Mouse (Mus musculus): ENCODE results near the gene Slf2. TPM values are rescaled to one million over a fixed set of nuclear protein-coding genes. Genes with fewer than 3 reads are reported as not detected.

Gene Slf2
- polyA plus RNA-seq, 1 experiment: 9.1 TPM

DNA sequence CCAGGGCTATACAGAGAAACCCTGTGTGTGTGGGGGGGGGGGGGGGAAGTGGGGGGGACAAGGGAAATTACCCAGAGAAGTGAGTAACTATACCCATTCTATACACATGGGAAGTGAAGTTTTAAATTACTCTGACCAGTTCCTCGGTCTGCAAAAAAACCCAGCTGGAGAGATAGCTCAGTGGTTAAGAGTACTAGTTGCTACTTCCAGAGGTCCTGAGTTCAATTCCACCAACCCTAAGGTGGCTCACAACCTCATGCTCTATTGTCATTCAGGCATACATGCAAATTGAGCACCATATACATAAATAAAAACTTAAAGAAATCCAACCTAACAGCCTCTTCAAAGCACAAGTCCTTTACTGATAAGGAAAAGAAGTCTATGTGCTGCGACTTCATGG lies 829 bp upstream of the Slf2 start:
- TF ChIP-seq CEBPB (IDR thresholded peaks at IDR 0.05; ENCODE audit: low read depth) (no peak), MYOG (IDR thresholded peaks at IDR 0.05; ENCODE audit: control insufficient read depth, extremely low read depth, insufficient read length) (no peak), USF1 (IDR thresholded peaks at IDR 0.05; ENCODE audit: low read depth) (no peak), MAX (IDR thresholded peaks at IDR 0.05) (no peak)
- Histone ChIP-seq H3K79me3 (ENCODE audit: low read depth) (peaks cover 34% of the 10 kb centered on the region), H3K36me3 (ENCODE audit: control insufficient read depth, insufficient read depth) (peaks cover 19% of the 10 kb centered on the region), H3K27me3 (ENCODE audit: control insufficient read depth, insufficient read depth, insufficient read length) (no peaks in the 10 kb centered on the region), H3ac (ENCODE audit: control insufficient read depth, insufficient read length, low read depth) (no peak overlapping the region), H3K4me3 (ENCODE audit: insufficient read depth, poor library complexity, severe bottlenecking) (peak overlapping the region; percentile 80), H3K79me2 (ENCODE audit: control insufficient read depth, insufficient read depth) (peaks cover 41% of the 10 kb centered on the region)

DNA sequence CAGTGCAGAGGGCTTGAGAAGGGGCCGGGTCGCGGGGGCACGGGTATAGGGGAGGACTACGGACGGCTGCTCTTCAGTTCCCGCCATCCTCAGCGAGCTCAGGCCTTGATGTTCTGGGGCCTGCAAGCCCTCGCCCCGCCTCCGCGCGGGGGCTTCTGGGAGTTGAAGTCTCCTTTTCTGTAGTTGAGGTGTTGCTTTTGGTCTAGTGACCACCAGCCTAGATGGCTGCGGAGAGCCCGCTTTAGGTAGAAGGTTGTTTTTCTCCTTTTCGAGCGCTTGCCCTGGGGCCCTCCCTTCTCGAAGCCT lies 456 bp downstream of the Slf2 start:
- H3K79me3 ChIP-seq (ENCODE audit: low read depth): peaks cover 39% of the 10 kb centered on the region
- peaks cover 31% of the 10 kb centered on the region for H3K36me3 ChIP-seq (ENCODE audit: control insufficient read depth, insufficient read depth)
- H3K79me2 ChIP-seq (ENCODE audit: control insufficient read depth, insufficient read depth): peaks cover 48% of the 10 kb centered on the region
- no peaks in the 10 kb centered on the region for H3K27me3 ChIP-seq (ENCODE audit: control insufficient read depth, insufficient read depth, insufficient read length)
- H3K4me3 ChIP-seq (ENCODE audit: insufficient read depth, poor library complexity, severe bottlenecking): peak overlapping the region; percentile 80
- peak overlapping the region; percentile 86 for H3ac ChIP-seq (ENCODE audit: control insufficient read depth, insufficient read length, low read depth)
- TF ChIP-seq CEBPB (IDR thresholded peaks at IDR 0.05; ENCODE audit: low read depth) (no peak), MYOD1 (IDR thresholded peaks at IDR 0.05; ENCODE audit: control insufficient read depth, insufficient read length, low read depth) (no peak), MYOG (IDR thresholded peaks at IDR 0.05; ENCODE audit: control insufficient read depth, extremely low read depth, insufficient read length) (no peak), USF1 (IDR thresholded peaks at IDR 0.05; ENCODE audit: low read depth) (no peak), FOSL1 (IDR thresholded peaks at IDR 0.05; ENCODE audit: insufficient read depth, low read length, poor library complexity, severe bottlenecking) (no peak), CTCF (IDR thresholded peaks at IDR 0.05; ENCODE audit: control insufficient read depth, insufficient read depth, insufficient read length) (no peak), MAX (IDR thresholded peaks at IDR 0.05) (no peak)

DNA sequence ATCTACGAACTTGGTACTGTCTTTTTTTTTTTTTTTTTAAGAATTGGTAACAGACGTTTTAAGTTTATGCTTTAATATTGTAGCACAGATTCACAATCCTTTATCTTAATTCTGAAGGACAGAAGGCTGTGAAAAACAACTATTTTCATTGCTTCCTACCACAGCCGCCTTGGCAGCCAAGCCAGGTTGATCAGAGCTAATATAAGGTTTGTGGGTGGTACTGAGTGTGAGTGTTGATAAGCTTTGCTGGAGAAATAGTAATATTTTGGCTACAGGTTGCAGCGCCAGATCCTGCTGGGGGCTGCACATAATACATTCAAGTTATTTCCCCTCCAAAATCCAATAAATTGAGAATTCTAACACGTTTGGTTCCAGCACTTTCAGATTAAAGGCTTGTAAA lies 1.1 kb downstream of the Slf2 start:
- Histone ChIP-seq H3K27me3 (ENCODE audit: control insufficient read depth, insufficient read depth, insufficient read length) (no peaks in the 10 kb centered on the region), H3K4me3 (ENCODE audit: insufficient read depth, poor library complexity, severe bottlenecking) (peak overlapping the region; percentile 80), H3K79me3 (ENCODE audit: low read depth) (peaks cover 42% of the 10 kb centered on the region), H3K36me3 (ENCODE audit: control insufficient read depth, insufficient read depth) (peaks cover 36% of the 10 kb centered on the region), H3ac (ENCODE audit: control insufficient read depth, insufficient read length, low read depth) (peak overlapping the region; percentile 22), H3K79me2 (ENCODE audit: control insufficient read depth, insufficient read depth) (peaks cover 48% of the 10 kb centered on the region)
- TF ChIP-seq MAX (IDR thresholded peaks at IDR 0.05): no peak
- no peak for TF ChIP-seq MYOG (IDR thresholded peaks at IDR 0.05; ENCODE audit: control insufficient read depth, extremely low read depth, insufficient read length)
- TF ChIP-seq CTCF (IDR thresholded peaks at IDR 0.05; ENCODE audit: control insufficient read depth, insufficient read depth, insufficient read length): no peak
- TF ChIP-seq MYOD1 (IDR thresholded peaks at IDR 0.05; ENCODE audit: control insufficient read depth, insufficient read length, low read depth): no peak
- no peak for TF ChIP-seq USF1 (IDR thresholded peaks at IDR 0.05; ENCODE audit: low read depth)
- no peak for TF ChIP-seq CEBPB (IDR thresholded peaks at IDR 0.05; ENCODE audit: low read depth)
- no peak for TF ChIP-seq FOSL1 (IDR thresholded peaks at IDR 0.05; ENCODE audit: insufficient read depth, low read length, poor library complexity, severe bottlenecking)

DNA sequence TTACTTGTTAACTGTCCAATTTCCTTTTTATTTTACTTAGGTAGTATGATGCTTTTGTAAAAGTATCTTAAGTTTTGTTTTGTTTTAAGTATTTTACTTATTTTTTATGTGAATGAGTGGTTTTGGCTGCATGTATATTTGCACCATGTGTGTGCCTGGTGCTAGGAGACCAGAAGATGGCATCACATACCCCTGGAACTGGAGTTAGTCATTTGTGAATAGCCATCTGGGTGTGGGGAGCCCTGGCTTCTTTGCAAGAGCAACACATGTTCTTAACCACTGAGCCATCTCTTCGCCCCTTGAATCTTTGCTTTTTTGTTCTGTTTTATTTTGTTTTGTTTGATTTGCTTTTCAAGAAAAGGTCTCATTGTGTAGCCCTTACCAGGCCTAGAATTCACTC lies 2.2 kb downstream of the Slf2 start:
- peaks cover 42% of the 10 kb centered on the region for H3K79me3 ChIP-seq (ENCODE audit: low read depth)
- TF ChIP-seq MYOD1 (IDR thresholded peaks at IDR 0.05; ENCODE audit: control insufficient read depth, insufficient read length, low read depth): no peak
- H3K4me3 ChIP-seq (ENCODE audit: insufficient read depth, poor library complexity, severe bottlenecking): no peak overlapping the region
- peaks cover 44% of the 10 kb centered on the region for H3K36me3 ChIP-seq (ENCODE audit: control insufficient read depth, insufficient read depth)
- H3K79me2 ChIP-seq (ENCODE audit: control insufficient read depth, insufficient read depth): peaks cover 48% of the 10 kb centered on the region
- H3ac ChIP-seq (ENCODE audit: control insufficient read depth, insufficient read length, low read depth): no peak overlapping the region
- H3K27me3 ChIP-seq (ENCODE audit: control insufficient read depth, insufficient read depth, insufficient read length): no peaks in the 10 kb centered on the region

DNA sequence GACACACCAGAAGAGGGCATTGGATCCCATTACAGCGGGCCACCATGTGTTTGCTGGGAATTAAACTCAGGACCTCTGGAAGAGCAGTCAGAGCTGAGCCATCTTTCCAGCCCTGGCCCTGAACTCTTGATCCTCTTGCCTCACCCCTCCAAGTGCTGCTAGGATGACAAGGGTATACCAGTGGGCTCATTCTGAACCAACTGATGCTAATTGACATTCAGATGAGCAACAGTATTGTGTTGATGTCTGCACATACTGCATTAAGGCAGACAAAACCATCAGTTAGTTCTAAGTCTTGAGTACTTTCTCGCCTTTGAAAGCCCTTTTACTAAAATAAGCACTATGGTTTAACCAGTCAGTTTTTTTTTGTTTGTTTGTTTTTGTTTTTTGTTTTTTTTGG lies 28.7 kb downstream of the Slf2 start:
- H3K36me3 ChIP-seq (ENCODE audit: control insufficient read depth, insufficient read depth): peaks cover 86% of the 10 kb centered on the region
- TF ChIP-seq MYOD1 (IDR thresholded peaks at IDR 0.05; ENCODE audit: control insufficient read depth, insufficient read length, low read depth) (no peak), CTCF (IDR thresholded peaks at IDR 0.05; ENCODE audit: control insufficient read depth, insufficient read depth, insufficient read length) (no peak), MAX (IDR thresholded peaks at IDR 0.05) (no peak), CEBPB (IDR thresholded peaks at IDR 0.05; ENCODE audit: low read depth) (no peak), FOSL1 (IDR thresholded peaks at IDR 0.05; ENCODE audit: insufficient read depth, low read length, poor library complexity, severe bottlenecking) (no peak), MYOG (IDR thresholded peaks at IDR 0.05; ENCODE audit: control insufficient read depth, extremely low read depth, insufficient read length) (no peak), USF1 (IDR thresholded peaks at IDR 0.05; ENCODE audit: low read depth) (no peak)

DNA sequence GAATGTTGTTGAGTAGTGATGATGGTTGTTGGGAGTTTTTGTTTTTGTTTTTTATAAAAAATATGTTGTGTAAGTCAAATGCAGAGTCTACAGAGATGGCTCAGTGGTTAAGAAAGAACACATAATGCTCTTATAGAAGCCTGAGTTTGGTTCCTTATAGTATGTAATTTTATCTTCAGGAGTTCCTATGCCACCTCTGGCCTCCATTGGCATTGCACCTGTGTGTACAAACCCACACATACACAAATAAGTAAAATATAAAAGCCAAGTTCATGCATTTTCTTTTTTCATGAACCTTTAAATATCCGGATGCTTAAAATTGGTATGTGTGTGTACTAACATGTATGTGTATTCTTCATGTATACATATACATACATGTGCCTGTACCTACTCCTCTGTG lies 35.0 kb downstream of the Slf2 start:
- Histone ChIP-seq H3ac (ENCODE audit: control insufficient read depth, insufficient read length, low read depth) (no peak overlapping the region), H3K79me2 (ENCODE audit: control insufficient read depth, insufficient read depth) (no peaks in the 10 kb centered on the region), H3K79me3 (ENCODE audit: low read depth) (no peaks in the 10 kb centered on the region), H3K36me3 (ENCODE audit: control insufficient read depth, insufficient read depth) (peaks cover 93% of the 10 kb centered on the region), H3K27me3 (ENCODE audit: control insufficient read depth, insufficient read depth, insufficient read length) (no peaks in the 10 kb centered on the region), H3K4me3 (ENCODE audit: insufficient read depth, poor library complexity, severe bottlenecking) (no peak overlapping the region)
- TF ChIP-seq MYOG (IDR thresholded peaks at IDR 0.05; ENCODE audit: control insufficient read depth, extremely low read depth, insufficient read length) (no peak), CEBPB (IDR thresholded peaks at IDR 0.05; ENCODE audit: low read depth) (no peak), FOSL1 (IDR thresholded peaks at IDR 0.05; ENCODE audit: insufficient read depth, low read length, poor library complexity, severe bottlenecking) (no peak), MYOD1 (IDR thresholded peaks at IDR 0.05; ENCODE audit: control insufficient read depth, insufficient read length, low read depth) (no peak), USF1 (IDR thresholded peaks at IDR 0.05; ENCODE audit: low read depth) (no peak), CTCF (IDR thresholded peaks at IDR 0.05; ENCODE audit: control insufficient read depth, insufficient read depth, insufficient read length) (no peak), MAX (IDR thresholded peaks at IDR 0.05) (no peak)

More for the DNA sequence above, 28.7 kb downstream of the Slf2 start:
- Histone ChIP-seq H3ac (ENCODE audit: control insufficient read depth, insufficient read length, low read depth) (no peak overlapping the region), H3K4me3 (ENCODE audit: insufficient read depth, poor library complexity, severe bottlenecking) (no peak overlapping the region), H3K79me2 (ENCODE audit: control insufficient read depth, insufficient read depth) (no peaks in the 10 kb centered on the region), H3K79me3 (ENCODE audit: low read depth) (peaks cover 2% of the 10 kb centered on the region), H3K27me3 (ENCODE audit: control insufficient read depth, insufficient read depth, insufficient read length) (no peaks in the 10 kb centered on the region)

All from C2C12 (cell line).